In the genomic region with DNA sequence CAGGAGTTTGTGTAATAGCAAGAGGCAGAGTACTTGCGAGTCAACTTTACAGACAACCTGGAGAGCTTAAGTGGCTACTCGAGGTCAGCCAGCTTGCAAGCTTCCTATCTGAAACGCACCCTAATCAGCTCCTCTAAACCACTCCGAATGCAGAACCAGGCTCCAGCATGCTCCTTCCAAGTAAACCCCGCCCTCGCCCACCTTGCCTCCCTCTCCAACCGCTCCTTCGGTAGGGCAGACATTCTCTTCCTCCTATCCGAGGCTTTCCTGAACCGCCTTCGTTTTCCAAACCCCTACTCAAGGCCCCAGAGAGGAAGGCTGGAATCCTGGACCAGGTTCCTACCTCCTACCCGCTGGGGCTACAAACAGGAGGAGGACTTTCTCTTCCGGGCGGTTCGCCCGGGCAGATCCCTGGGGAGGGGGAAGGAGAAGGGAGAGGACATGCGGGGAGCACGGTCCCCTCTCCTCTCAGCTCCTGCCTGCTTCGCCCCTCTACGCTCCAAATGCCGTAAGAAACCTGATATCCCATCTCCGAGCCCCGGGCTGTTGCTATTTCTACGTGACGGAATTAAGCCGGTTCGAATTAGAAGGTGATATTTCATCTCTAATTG, we compare ENCODE assay signal across 9 mouse cellular contexts. TPM values are rescaled to one million over a fixed set of nuclear protein-coding genes. Genes with fewer than 3 reads are reported as not detected.
A peak's percentile ranks its signal among the peaks of the same experiment; 100 is the strongest.
DNase-seq lines count a peak whose midpoint lies in the region; ATAC-seq lines count a peak whose summit lies in the region.
"Had no signal": no experiment of that assay in that cellular context is flagged by ENCODE, and none has a peak within 500 bp of the region (broad histone marks: within the 10 kb centered on the region; RNA-seq: fewer than 3 reads in every experiment).

No protein-coding gene starts in this region.

- peak overlapping the region; percentile 68 for H3K4me3 ChIP-seq in embryonic facial prominence, embryonic 12.5 days
- H3K4me3 ChIP-seq in heart, embryonic 12.5 days: peak overlapping the region; percentile 55
- H3K4me3 ChIP-seq in kidney, embryonic 14.5 days (ENCODE audit: low read length): peak overlapping the region; percentile 68
- peak overlapping the region; percentile 69 for H3K4me3 ChIP-seq in liver, embryonic 12.5 days

- no peak for ATAC-seq in embryonic facial prominence, embryonic 12.5 days (ENCODE audit: insufficient number of reproducible peaks, insufficient read depth, low FRiP score, low TSS enrichment)
- ATAC-seq in heart, embryonic 12.5 days (ENCODE audit: insufficient number of reproducible peaks, low FRiP score): 0 out of 2 replicates have a peak, but pooled peaks have one; percentile 22
- peak; percentile 56 for ATAC-seq in kidney, embryonic 14.5 days (ENCODE audit: low FRiP score, low TSS enrichment)
- ATAC-seq in liver, embryonic 12.5 days: no peak

- WGBS in embryonic facial prominence, embryonic 12.5 days: under 1% methylated on average over 27 of the region's 27 CpGs
- WGBS in heart, embryonic 12.5 days: 1% methylated on average over 27 of the region's 27 CpGs
- under 1% methylated on average over 27 of the region's 27 CpGs for WGBS in kidney, embryonic 14.5 days
- 2% methylated on average over 23 of the region's 27 CpGs for WGBS in liver, embryonic 12.5 days (ENCODE audit: insufficient replicate concordance)

- DNase-seq in 3T3-L1 (ENCODE audit: low read depth, low spot score): peak; percentile 61
- peak; percentile 40 for DNase-seq in adrenal gland, adult 8-10 months
- peak; percentile 19 for DNase-seq in naive thymus-derived CD4-positive, alpha-beta T cell, adult 2 months (ENCODE audit: low read depth)
- peak; percentile 66 for DNase-seq in testis, postnatal 14 days (ENCODE audit: low spot score)

- H3K4me2 ChIP-seq in embryonic facial prominence, embryonic 12.5 days (replicated peaks): peak overlapping the region; percentile 66
- H3K4me2 ChIP-seq in heart, embryonic 12.5 days: peak overlapping the region; percentile 84
- H3K4me2 ChIP-seq in kidney, embryonic 14.5 days (replicated peaks; ENCODE audit: low read depth, low read length): peak overlapping the region; percentile 89
- H3K4me2 ChIP-seq in liver, embryonic 12.5 days: peak overlapping the region; percentile 99

- peak overlapping the region; percentile 69 for H3K9ac ChIP-seq in embryonic facial prominence, embryonic 12.5 days
- peak overlapping the region; percentile 80 for H3K9ac ChIP-seq in heart, embryonic 12.5 days
- H3K9ac ChIP-seq in kidney, embryonic 14.5 days (ENCODE audit: low read depth, low read length): peak overlapping the region; percentile 70
- peak overlapping the region; percentile 70 for H3K9ac ChIP-seq in liver, embryonic 12.5 days

- peaks cover 4% of the 10 kb centered on the region; the same call in 1 of the 2 replicates for H3K27me3 ChIP-seq in embryonic facial prominence, embryonic 12.5 days
- no peaks in the 10 kb centered on the region for H3K27me3 ChIP-seq in heart, embryonic 12.5 days (replicated peaks)
- H3K27me3 ChIP-seq in kidney, embryonic 14.5 days (ENCODE audit: control insufficient read depth, insufficient read depth, low read length): peaks cover 4% of the 10 kb centered on the region; the same call in 1 of the 2 replicates
- H3K27me3 ChIP-seq in liver, embryonic 12.5 days (replicated peaks): peaks cover 86% of the 10 kb centered on the region

- 0 out of 2 replicates have a peak, but pooled peaks cover 4% of the 10 kb centered on the region for H3K4me1 ChIP-seq in embryonic facial prominence, embryonic 12.5 days
- H3K4me1 ChIP-seq in heart, embryonic 12.5 days (replicated peaks): peaks cover 84% of the 10 kb centered on the region
- peaks cover 10% of the 10 kb centered on the region; the same call in 1 of the 2 replicates for H3K4me1 ChIP-seq in kidney, embryonic 14.5 days (ENCODE audit: control insufficient read depth, insufficient read depth, low read length)
- H3K4me1 ChIP-seq in liver, embryonic 12.5 days: peaks cover 12% of the 10 kb centered on the region

- no peaks in the 10 kb centered on the region for H3K9me3 ChIP-seq in embryonic facial prominence, embryonic 12.5 days
- no peaks in the 10 kb centered on the region for H3K9me3 ChIP-seq in heart, embryonic 12.5 days (replicated peaks)
- no peaks in the 10 kb centered on the region for H3K9me3 ChIP-seq in kidney, embryonic 14.5 days (ENCODE audit: control insufficient read depth, low read length)
- H3K9me3 ChIP-seq in liver, embryonic 12.5 days (replicated peaks): no peaks in the 10 kb centered on the region

- no peaks in the 10 kb centered on the region for H3K36me3 ChIP-seq in embryonic facial prominence, embryonic 12.5 days
- peaks cover 49% of the 10 kb centered on the region for H3K36me3 ChIP-seq in heart, embryonic 12.5 days
- no peaks in the 10 kb centered on the region for H3K36me3 ChIP-seq in kidney, embryonic 14.5 days (ENCODE audit: control insufficient read depth, insufficient read depth, low read length)
- H3K36me3 ChIP-seq in liver, embryonic 12.5 days: no peaks in the 10 kb centered on the region

- H3K27ac ChIP-seq in embryonic facial prominence, embryonic 12.5 days: peak overlapping the region; percentile 83
- peak overlapping the region; percentile 89 for H3K27ac ChIP-seq in heart, embryonic 12.5 days (ENCODE audit: poor library complexity, severe bottlenecking)
- H3K27ac ChIP-seq in kidney, embryonic 14.5 days (ENCODE audit: low read depth, low read length): peak overlapping the region; percentile 59
- H3K27ac ChIP-seq in liver, embryonic 12.5 days: no peak overlapping the region

RNA-seq across cellular contexts. Expression of a gene that starts 25.9 kb away (rescaled TPM):
- not detected for total RNA-seq in adrenal gland, adult 8-10 months (2022)
- polyA plus RNA-seq in embryonic facial prominence, embryonic 12.5 days (2016; fragmentation: Nextera tagmentation; extraction: Ambion mirVana): not detected in 2 replicates
- polyA plus RNA-seq in heart, embryonic 12.5 days (2016; fragmentation: Nextera tagmentation; extraction: Ambion mirVana): not detected in 2 replicates
- not detected in 2 replicates for polyA plus RNA-seq in kidney, embryonic 14.5 days (2014; fragmentation: Nextera tagmentation; extraction: Ambion mirVana)
- polyA plus RNA-seq in liver, embryonic 12.5 days (2016; fragmentation: Nextera tagmentation; extraction: Ambion mirVana): not detected in 2 replicates
- total RNA-seq: adrenal gland, postnatal 4 days had no signal

RNA-seq across cellular contexts. Expression of a gene that starts 40.0 kb away (rescaled TPM):
- total RNA-seq in adrenal gland, adult 8-10 months (2022): under 1 TPM; 0.35 to 0.98 (median 0.69) TPM
- polyA plus RNA-seq in embryonic facial prominence, embryonic 12.5 days (2016; fragmentation: Nextera tagmentation; extraction: Ambion mirVana): 1.1 and 1.6 TPM in 2 replicates
- polyA plus RNA-seq in heart, embryonic 12.5 days (2016; fragmentation: Nextera tagmentation; extraction: Ambion mirVana): 226 and 239 TPM in 2 replicates
- 0.24 and 0.31 TPM in 2 replicates for polyA plus RNA-seq in kidney, embryonic 14.5 days (2014; fragmentation: Nextera tagmentation; extraction: Ambion mirVana)
- 0.17 and 0.20 TPM in 2 replicates for polyA plus RNA-seq in liver, embryonic 12.5 days (2016; fragmentation: Nextera tagmentation; extraction: Ambion mirVana)

RNA-seq across cellular contexts. Expression of a gene that starts 45.4 kb away (rescaled TPM):
- 10 to 100 TPM; 60.5 to 74.7 (median 67.1) TPM for total RNA-seq in adrenal gland, adult 8-10 months (2022)
- 71.4 TPM in 2 replicates for polyA plus RNA-seq in embryonic facial prominence, embryonic 12.5 days (2016; fragmentation: Nextera tagmentation; extraction: Ambion mirVana)
- 53.9 and 58.0 TPM in 2 replicates for polyA plus RNA-seq in heart, embryonic 12.5 days (2016; fragmentation: Nextera tagmentation; extraction: Ambion mirVana)
- 41.7 and 65.8 TPM in 2 replicates for polyA plus RNA-seq in kidney, embryonic 14.5 days (2014; fragmentation: Nextera tagmentation; extraction: Ambion mirVana)
- polyA plus RNA-seq in liver, embryonic 12.5 days (2016; fragmentation: Nextera tagmentation; extraction: Ambion mirVana): 8.6 and 8.8 TPM in 2 replicates

RNA-seq across cellular contexts. Expression of a gene that starts 51.4 kb away (rescaled TPM):
- total RNA-seq in adrenal gland, adult 8-10 months (2022): under 1 TPM in 2 of 4 experiments, not detected in 2; 0.14 to 0.23 TPM
- 0.97 and 1.1 TPM in 2 replicates for polyA plus RNA-seq in embryonic facial prominence, embryonic 12.5 days (2016; fragmentation: Nextera tagmentation; extraction: Ambion mirVana)
- 4.3 and 4.9 TPM in 2 replicates for polyA plus RNA-seq in heart, embryonic 12.5 days (2016; fragmentation: Nextera tagmentation; extraction: Ambion mirVana)
- polyA plus RNA-seq in kidney, embryonic 14.5 days (2014; fragmentation: Nextera tagmentation; extraction: Ambion mirVana): 0.09 and 0.20 TPM in 2 replicates
- polyA plus RNA-seq in liver, embryonic 12.5 days (2016; fragmentation: Nextera tagmentation; extraction: Ambion mirVana): not detected in 2 replicates
- total RNA-seq: adrenal gland, postnatal 4 days had no signal

Comparison
In these comparisons a context has a peak if more than half of its experiments do, and no peak if none do; other contexts are left out.
1. ATAC-seq: peak in heart, embryonic 12.5 days (single experiment) and kidney, embryonic 14.5 days (single experiment); none in embryonic facial prominence, embryonic 12.5 days (single experiment) and liver, embryonic 12.5 days (single experiment).
2. RNA of a gene that starts 40.0 kb away (polyA plus RNA-seq): 226 to 239 TPM in heart, embryonic 12.5 days; 1.1 to 1.6 TPM in embryonic facial prominence, embryonic 12.5 days, 0.24 to 0.31 TPM in kidney, embryonic 14.5 days and 0.17 to 0.20 TPM in liver, embryonic 12.5 days; every median in the first group is over 10 times any median in the second.
3. Peak in every context shown above with its lines, with median percentiles within 50 percentile points of each other: DNase-seq, H3K4me2 ChIP-seq, H3K4me3 ChIP-seq and H3K9ac ChIP-seq.